Mouse (Mus musculus) testis, adult 2 months (tissue): ENCODE measurements around the gene Gm49416. TPM values are rescaled to one million over a fixed set of nuclear protein-coding genes. Genes with fewer than 3 reads are reported as not detected.
A peak's percentile ranks its signal among the peaks of the same experiment; 100 is the strongest.

Experiments
- H3K27ac ChIP-seq: fragments of 200-500 bp; 2 replicates; pipeline ENCODE4 v1.5.1; 2012; ENCODE audit warnings: low read depth, low read length; ENCODE audit not compliant: control insufficient read depth, insufficient read depth
- H3K27me3 ChIP-seq: fragments of 200-500 bp; 2 replicates; pipeline ENCODE4 v1.6.1; 2012; ENCODE audit warnings: mild to moderate bottlenecking, low read length, moderate library complexity; ENCODE audit not compliant: control insufficient read depth, insufficient read depth
- H3K36me3 ChIP-seq: fragments of 200-500 bp; 2 replicates; pipeline ENCODE4 v1.6.1; 2012; ENCODE audit warnings: mild to moderate bottlenecking, low read length; ENCODE audit not compliant: control insufficient read depth, insufficient read depth
- H3K4me1 ChIP-seq: fragments of 200-500 bp; 2 replicates; pipeline ENCODE4 v1.6.1; 2012; ENCODE audit warnings: low read length; ENCODE audit not compliant: control insufficient read depth, insufficient read depth
- H3K4me3 ChIP-seq: fragments of 200-500 bp; 2 replicates; pipeline ENCODE4 v1.5.1; 2012; ENCODE audit warnings: low read depth, mild to moderate bottlenecking, low read length, moderate library complexity, mixed read lengths; ENCODE audit not compliant: control insufficient read depth
- CTCF ChIP-seq: fragments of 200-500 bp; IDR thresholded peaks from 2 replicates; pipeline ENCODE4 v1.5.1; 2012; ENCODE audit warnings: low read depth, mild to moderate bottlenecking, inconsistent platforms, low read length, moderate library complexity; ENCODE audit not compliant: control insufficient read depth, insufficient read depth, insufficient replicate concordance
- POLR2A ChIP-seq: fragments of 200-500 bp; IDR thresholded peaks from 2 replicates; pipeline ENCODE4 v1.6.1; 2012; ENCODE audit warnings: low read depth, mild to moderate bottlenecking, inconsistent platforms, low read length, moderate library complexity; ENCODE audit not compliant: control insufficient read depth
- polyA plus RNA-seq: library from polyadenylated mRNA; depleted of rRNA; stranded (reverse); fragments of >200 nt; gene quantifications from 2 replicates; pipeline ENCODE4 v1.2.3, GENCODE M21; 2012

The Gm49416 gene
- polyA plus RNA-seq, 1 experiment = not detected

DNA sequence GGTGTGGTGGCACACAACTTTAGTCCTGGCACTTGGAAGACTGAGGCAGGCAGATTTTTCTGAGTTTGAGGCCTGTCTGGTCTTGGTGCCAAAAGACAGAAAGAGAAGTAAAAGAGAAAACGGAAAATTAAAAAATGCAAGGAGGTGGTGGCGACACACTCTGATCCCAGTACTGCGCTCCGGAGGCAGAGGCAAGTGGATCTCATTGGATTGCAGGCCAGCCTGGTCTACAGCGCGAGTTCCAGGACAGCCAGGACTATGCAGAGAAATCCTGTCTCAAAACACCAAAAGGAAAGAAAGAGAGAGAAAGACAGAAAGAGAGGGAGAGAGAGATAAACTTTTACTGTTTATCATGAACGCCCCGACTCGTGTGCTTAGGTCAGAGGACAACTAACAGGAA is 17.9 kb upstream of the Gm49416 start:
- TF ChIP-seq POLR2A (no peak), CTCF (no peak)
- Histone ChIP-seq H3K27me3 (no peaks in the 10 kb centered on the region), H3K36me3 (peaks cover 6% of the 10 kb centered on the region), H3K27ac (peak overlapping the region; percentile 93), H3K4me3 (peak overlapping the region; percentile 87), H3K4me1 (peaks cover 6% of the 10 kb centered on the region)

DNA sequence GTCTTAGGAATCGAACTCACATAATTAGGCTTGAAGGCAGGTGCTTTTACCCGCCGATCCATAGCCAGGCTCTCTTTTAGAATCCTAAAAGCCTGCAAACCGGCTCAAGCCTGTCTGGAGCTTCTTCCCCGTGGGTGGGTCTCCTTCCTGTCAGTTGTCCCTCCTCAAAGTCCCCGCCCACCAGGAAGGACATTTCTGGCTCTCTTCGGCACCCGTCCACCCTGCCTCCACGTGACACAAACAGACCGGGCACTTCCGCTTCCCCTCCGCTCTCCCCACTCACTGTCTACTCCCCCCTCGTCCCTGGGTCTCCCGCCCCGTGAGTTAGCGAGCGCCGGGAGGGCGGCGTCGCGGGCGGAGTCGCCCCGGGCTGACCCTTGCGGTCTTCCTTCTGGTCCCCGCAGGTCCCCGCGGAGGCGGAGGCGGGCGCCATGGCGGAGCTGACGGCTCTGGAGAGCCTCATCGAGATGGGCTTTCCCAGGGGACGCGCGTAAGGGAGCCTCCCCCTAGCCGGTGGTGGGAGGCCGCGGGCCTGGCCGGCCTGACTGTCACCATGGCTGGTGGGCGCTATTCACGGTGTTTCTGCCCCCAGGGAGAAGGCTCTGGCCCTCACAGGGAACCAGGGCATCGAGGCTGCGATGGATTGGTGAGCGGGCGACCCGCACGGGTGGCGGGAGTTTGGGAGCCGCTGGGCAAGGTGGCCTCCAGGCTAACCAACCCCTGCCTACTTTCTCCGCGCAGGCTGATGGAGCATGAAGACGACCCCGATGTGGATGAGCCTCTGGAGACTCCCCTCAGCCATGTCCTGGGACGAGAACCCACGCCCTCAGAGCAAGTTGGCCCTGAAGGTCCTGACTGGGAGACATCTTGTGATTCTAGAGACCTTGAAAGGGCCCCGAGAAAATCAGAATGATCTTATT is 17.2 kb upstream of the Gm49416 start, which contains the start of gene Ubxn1:
TSS of gene Ubxn1 (plus strand) at position 230 of the 920 bp plus-strand sequence.
- Histone ChIP-seq H3K4me1 (peaks cover 6% of the 10 kb centered on the region), H3K27ac (peak within 1 kb of the TSS; percentile 93), H3K27me3 (no peaks in the 10 kb centered on the region), H3K4me3 (peak within 1 kb of the TSS; percentile 87), H3K36me3 (peaks cover 6% of the 10 kb centered on the region)
- no peak for TF ChIP-seq CTCF
- TF ChIP-seq POLR2A = peak; percentile 90

DNA sequence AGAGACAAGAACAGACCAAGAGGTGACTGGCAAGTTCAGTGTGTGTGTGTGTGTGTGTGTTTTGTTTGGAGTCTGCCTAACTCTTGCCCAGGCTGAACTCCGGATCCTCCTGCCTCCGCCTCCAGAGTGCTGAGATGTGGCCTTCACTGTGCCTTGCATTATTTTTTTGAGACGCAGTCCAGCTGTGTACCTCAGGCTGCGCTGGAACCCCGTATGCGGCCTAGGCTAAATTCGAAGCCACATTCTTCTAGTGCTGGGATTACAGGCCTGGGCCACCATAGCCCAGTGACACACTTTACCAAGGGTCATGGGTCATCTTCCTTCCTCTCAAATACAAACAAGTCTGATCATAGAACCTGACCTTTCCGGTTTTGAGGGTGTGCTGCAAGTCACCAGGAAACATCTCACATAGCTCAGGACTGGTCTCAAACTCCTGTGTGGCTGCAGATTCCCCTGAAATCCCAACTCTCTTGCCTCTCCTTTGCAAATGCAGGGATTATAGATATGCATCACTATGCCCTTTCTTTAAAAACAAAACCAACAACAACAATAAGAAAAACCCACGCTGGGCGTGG is 16.4 kb upstream of the Gm49416 start:
- Histone ChIP-seq H3K36me3 (peaks cover 6% of the 10 kb centered on the region), H3K27me3 (no peaks in the 10 kb centered on the region), H3K27ac (peak overlapping the region; percentile 41; the same call in 1 of the 2 replicates), H3K4me1 (peaks cover 6% of the 10 kb centered on the region), H3K4me3 (peak overlapping the region; percentile 87)
- no peak for TF ChIP-seq CTCF
- TF ChIP-seq POLR2A = no peak

DNA sequence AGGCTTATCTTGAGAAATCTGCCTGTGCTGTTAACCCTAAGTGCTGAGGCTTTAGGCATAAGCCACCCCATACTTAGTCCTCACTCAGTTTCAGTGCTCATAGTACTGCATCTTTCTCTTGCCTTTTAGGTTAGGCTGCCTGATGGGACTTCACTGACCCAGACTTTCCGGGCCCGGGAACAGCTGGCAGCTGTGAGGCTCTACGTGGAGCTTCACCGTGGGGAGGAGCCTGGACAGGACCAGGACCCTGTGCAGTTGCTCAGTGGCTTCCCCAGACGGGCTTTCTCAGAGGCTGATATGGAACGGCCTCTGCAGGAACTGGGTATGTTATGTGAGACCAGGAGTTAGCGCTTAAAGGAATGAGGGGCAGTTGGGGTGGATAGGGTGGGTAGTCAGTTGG is 13.7 kb upstream of the Gm49416 start:
- H3K27me3 ChIP-seq = no peaks in the 10 kb centered on the region
- peaks cover 6% of the 10 kb centered on the region for H3K36me3 ChIP-seq
- H3K4me1 ChIP-seq = peaks cover 6% of the 10 kb centered on the region
- no peak overlapping the region for H3K27ac ChIP-seq
- no peak for TF ChIP-seq POLR2A
- no peak for TF ChIP-seq CTCF
- no peak overlapping the region for H3K4me3 ChIP-seq

DNA sequence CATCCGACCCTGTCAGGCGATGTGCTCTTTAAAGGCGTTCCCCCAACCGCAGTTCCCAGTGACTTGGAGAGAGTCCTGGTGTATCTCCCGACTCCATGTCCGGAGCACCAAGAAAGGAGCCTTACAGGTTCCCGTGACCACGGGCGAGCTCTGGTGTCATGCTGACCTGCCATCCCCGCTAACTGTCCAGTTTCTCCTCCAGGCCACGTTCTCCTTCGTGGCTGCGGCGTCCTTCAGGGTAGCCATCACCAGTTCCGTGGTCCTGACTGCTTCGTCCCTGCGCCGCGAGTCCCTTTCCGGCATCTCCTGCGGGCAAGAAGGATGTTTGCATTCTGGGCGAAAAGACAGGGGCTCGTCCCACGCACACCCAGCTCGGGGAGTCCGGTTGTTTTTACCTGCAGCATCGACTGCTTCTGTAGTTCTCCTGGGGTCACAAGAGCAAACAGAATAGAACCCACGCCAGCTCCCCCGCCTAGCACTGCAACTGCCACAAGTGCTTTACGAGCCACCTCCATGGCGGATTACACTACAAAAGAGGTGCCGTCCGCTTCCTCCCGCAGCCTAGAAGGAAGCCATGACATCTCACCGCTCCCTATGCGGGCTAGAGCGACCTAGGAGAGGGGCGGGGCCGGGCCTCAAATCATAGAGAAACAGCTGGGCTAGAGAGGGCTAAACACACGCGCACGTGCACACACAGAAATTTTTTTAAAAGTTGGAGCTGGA is 8.3 kb upstream of the Gm49416 start, which contains the start of gene Uqcc3:
TSS of gene Uqcc3 (minus strand) at position 613 of the 723 bp plus-strand sequence.
- Histone ChIP-seq H3K36me3 (no peaks in the 10 kb centered on the region; the same call in 1 of the 2 replicates), H3K27ac (peak within 1 kb of the TSS; percentile 87)
- TF ChIP-seq CTCF = no peak
- peak; percentile 69 for TF ChIP-seq POLR2A

DNA sequence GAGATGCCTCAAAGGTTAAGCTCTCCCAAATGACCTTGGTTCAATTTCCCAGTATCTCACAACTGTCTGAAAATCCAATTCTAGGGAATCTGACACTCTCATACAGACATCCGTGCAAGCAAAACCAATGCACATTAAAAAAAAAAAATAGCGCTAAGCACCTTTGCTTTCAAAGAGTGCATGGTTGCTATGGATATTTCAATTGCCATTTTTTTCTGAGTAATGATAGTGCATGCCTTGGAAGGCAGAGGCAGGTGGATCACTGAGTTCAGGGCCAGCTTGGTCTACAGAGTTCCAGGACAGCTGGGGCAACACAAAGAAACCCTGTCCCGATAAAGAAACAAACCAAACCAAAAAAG is 7.7 kb upstream of the Gm49416 start:
- H3K4me3 ChIP-seq = peak overlapping the region; percentile 92; the same call in 1 of the 2 replicates
- H3K27me3 ChIP-seq = no peaks in the 10 kb centered on the region
- no peak overlapping the region for H3K27ac ChIP-seq
- H3K4me1 ChIP-seq = peaks cover 3% of the 10 kb centered on the region
- TF ChIP-seq CTCF (no peak), POLR2A (no peak)
- H3K36me3 ChIP-seq = no peaks in the 10 kb centered on the region; the same call in 1 of the 2 replicates

More for the DNA sequence above, 8.3 kb upstream of the Gm49416 start, which contains the start of gene Uqcc3:
- Histone ChIP-seq H3K4me3 (peak within 1 kb of the TSS; percentile 92), H3K27me3 (no peaks in the 10 kb centered on the region), H3K4me1 (peaks cover 3% of the 10 kb centered on the region)

DNA sequence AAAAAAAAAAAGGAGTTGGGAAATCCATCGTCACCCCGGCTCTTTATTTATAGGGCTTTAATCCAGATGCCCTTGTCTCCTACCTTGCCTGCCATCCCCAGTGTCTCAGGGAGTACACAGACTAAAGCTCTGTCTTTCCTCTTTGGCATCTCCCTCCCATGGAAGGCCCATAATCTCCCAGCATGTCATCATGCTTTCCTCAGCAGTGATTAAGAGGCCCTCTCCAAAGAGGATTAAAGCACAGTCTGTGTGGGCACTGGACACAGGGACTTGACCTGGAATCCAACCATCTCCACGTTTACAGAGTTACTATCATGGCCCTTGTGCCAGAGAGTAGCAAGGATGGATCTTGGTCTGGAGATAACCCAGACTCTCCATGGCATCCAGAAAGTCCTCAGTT is 5.1 kb upstream of the Gm49416 start, which contains the start of the genes Lbhd1 and Gm49403:
TSS of gene Lbhd1 (plus strand) at position 117 of the 400 bp plus-strand sequence.
TSS of gene Gm49403 (plus strand) at position 315 of the 400 bp plus-strand sequence.
- H3K36me3 ChIP-seq = no peaks in the 10 kb centered on the region
- no peak within 1 kb of the TSS for H3K4me3 ChIP-seq
- peaks cover 7% of the 10 kb centered on the region for H3K4me1 ChIP-seq
- TF ChIP-seq CTCF (no peak), POLR2A (no peak)
- no peaks in the 10 kb centered on the region for H3K27me3 ChIP-seq
- H3K27ac ChIP-seq = no peak within 1 kb of the TSS
